Mouse (Mus musculus) lung, postnatal 0 days (tissue): ENCODE measurements around the gene Dcaf6.

ENCODE experiments used
- CTCF ChIP-seq: IDR thresholded peaks from 2 replicates; pipeline ENCODE4 v1.5.1; 2016; ENCODE audit warnings: antibody characterized with exemption, mild to moderate bottlenecking
- EP300 ChIP-seq: IDR thresholded peaks from 2 replicates; pipeline ENCODE4 v1.6.1; 2016; ENCODE audit warnings: antibody characterized with exemption, mild to moderate bottlenecking, control low read depth

DNA sequence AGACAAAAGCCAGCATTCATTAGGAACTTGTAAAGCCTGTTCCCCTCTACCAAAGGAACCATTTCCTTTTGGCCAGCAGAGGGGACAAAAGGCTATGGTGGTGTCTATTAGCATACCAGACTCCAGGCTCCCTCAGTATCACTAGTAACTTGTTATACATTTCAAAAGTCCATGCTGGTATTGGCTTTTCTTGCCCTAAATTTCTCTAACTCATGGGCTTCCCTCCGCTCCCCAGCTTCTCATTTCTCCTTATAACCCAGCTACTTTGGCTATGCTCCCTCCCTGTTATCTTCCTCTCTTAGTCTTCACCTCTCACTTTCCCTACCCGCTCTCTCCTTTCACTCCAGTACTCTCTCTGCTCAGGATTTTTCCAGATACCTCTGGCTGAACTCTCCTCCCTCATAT, 63.9 kb downstream of the Dcaf6 start:
- TF ChIP-seq CTCF (0 out of 2 replicates have a peak, but pooled peaks have one; percentile 7), EP300 (no peak)
